Mouse (Mus musculus) fat pad, adult 2 months (tissue): ENCODE measurements around the gene B020011L13Rik.
"Not testable (repeated sequence)": the region's sequence is repeated elsewhere in the genome, so short reads cannot be mapped to it uniquely, and the experiment has no call there.

Source experiments
- DNase-seq: peaks from one replicate; pipeline ENCODE4 v3.0.0-alpha.2; 2011; ENCODE audit warnings: low read depth, low spot score; ENCODE audit errors: extremely low read depth

Gene B020011L13Rik

DNA sequence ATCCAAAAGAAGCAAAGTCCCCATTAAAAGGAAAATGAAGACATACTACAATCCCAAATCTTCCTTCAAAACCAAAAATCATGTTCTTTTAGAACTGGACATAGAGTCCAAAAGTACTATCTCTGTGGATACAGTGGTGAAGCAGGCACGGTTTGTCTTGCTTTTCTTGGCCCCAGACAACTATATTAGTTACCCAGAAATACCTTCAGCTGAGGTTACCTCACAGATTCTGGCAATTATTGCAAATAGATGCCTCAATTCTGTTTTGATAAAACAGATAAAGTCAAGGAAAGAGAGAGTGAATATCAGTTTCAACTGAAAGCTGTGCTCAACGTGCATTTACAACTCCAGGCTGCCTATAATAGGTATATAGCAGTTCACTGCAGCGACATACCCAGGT is at the start of gene B020011L13Rik:
TSS of gene B020011L13Rik (plus strand) at position 301 of the 400 bp plus-strand sequence.
- not testable (repeated sequence) for DNase-seq

DNA sequence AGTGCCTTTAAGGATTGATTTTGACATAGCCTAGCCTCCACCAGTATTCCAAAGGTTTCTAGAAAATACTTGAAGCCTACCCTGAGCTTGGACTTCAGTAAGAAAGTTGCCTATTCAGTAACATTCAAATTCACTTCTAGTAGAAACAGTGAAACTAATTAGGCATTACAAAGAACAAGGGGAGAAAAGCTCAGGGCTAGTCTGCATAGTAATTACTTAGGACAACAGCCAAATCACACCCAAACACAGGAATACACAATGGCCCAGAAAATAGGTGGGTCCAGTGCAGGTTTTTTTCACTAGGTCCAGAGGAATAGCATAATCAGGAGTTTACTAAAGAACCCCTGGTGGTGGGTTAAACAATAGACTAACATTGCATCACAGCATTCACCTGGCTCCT is 35.3 kb downstream of the B020011L13Rik start:
- not testable (repeated sequence) for DNase-seq

DNA sequence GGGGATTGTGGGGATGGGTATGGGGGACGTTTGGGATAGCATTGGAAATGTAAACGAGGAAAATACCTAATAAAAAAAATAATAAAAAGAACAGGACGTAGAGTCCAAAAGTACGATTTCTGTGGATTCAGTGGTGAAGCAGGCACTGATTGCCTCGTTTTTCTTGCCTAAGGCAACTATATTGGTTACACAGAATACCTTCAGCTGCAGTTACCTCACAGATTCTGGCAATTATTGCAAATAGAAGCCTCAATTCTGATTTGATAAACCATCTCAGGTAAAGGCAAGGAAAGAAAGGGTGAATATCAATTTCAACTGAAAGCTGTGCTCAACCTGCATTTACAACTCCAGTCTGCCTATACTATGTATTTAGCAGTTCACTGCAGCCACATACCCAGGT is 48.8 kb downstream of the B020011L13Rik start, which contains the start of gene Gm28360:
TSS of gene Gm28360 (plus strand) at position 301 of the 400 bp plus-strand sequence.
- not testable (repeated sequence) for DNase-seq

- DNase-seq, result not testable (repeated sequence)
These were observed 70.8 kb downstream of the B020011L13Rik start for GRCm38 (mm10) chr1:117851718-117852117.
